Mouse (Mus musculus) neural tube, embryonic 10.5 days (tissue): ENCODE measurements at regions not wholly inside any gene's neighbourhood (a gene's known extent, or its start where the extent isn't known, plus 50 kb on each side); places are given as distances from the start of the nearest gene placed in this dataset.
A peak's percentile ranks its signal among the peaks of the same experiment; 100 is the strongest.

Source experiments
- DNase-seq: peaks from one replicate; pipeline ENCODE4 v3.0.0-alpha.2; 2017; ENCODE audit warnings: low spot score; ENCODE audit errors: extremely low spot score

DNA sequence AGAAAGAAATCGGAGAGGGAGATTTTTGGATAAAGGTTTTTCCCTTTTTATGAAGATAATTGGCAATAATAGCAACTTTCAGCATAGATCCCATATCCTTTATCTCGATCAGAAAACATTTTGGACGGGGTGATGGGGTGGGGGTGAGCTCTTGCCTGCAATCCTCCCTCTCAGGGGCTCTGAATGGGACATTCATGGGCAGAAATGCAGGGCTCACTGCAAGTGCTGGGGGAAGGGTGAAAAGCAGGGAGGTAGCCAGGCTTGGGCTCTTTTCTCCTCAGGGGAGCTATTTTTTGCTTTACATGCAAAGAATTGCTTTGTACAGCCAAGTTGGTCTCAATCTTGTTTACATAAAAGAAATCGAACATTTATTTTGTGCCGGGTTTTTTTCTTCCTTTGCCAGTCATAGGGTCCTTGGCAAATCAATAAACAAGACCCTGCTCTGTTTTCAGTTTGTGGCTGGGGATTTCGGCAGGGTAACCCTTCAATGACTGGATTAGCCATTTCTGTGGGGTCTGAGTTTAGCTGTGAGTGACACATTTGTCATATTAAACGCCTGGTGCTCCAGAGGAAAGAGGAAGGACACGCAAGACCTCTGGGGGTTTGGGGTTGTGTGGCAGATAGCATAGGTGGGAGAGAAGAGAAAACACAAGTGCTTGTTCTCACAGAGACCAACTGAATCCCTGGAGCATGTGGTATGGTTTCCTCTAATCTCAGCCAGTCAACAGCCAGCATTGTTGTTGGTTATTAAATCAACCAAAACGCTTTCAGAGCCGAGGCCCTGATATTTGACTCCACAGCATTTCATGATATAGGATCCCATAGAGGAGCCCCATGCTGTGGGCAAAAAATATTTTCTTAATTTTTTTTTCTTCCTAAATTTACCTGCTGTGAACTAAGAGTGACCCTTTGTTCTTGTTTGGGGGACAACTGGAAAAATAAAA is 96.8 kb upstream of the Bmper start:
- peak; percentile 9 for DNase-seq

DNA sequence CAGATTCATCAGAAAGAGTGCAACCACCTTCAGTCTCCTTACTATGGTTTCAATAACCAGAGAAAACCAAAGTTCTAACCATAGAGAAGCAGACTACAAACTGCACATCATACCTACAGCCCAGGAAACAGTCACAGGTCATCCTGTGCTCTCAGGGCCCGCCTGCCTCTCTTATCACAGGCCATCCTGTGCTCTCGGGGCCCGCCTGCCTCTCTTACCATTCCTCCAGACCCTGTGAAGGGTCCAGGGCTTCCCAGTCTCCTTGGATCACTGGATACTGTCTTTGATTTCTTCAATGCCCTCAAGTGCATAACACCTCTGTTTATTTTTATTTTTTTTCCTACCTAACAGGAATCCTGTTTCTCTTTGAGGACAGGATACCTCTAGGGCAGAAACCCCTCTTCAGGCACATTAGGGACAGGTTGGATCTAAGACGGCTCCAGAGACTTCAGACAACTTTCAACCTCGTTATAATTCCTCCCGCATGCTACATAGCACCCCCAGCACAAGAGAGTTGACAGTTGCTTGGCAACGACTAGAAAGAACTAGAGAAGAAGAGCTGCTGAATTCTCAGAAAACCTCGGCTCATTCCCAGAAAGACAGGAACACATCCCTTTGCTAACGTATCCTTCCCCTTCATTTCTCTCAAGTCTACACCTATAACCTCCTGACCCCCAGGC is 95.4 kb upstream of the Bmper start:
- peak; percentile 6 for DNase-seq

DNA sequence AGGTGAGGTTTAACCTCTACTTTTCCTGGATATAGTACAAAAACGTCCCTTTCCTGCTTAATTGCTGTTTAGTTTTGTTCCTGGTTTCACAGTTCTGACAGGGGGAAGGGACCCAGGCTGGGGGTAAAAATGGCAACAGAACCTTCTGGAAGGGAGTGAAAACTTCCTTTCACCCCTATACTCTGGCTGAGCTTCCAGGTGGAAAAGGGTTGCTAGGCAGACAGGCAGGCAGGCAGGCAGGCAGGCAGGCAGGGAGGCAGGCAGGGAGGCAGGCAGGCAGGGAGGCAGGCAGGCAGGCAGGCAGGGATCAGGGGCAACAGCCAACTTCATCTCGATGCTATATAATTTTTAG is 94.9 kb upstream of the Bmper start:
- DNase-seq = no peak

DNA sequence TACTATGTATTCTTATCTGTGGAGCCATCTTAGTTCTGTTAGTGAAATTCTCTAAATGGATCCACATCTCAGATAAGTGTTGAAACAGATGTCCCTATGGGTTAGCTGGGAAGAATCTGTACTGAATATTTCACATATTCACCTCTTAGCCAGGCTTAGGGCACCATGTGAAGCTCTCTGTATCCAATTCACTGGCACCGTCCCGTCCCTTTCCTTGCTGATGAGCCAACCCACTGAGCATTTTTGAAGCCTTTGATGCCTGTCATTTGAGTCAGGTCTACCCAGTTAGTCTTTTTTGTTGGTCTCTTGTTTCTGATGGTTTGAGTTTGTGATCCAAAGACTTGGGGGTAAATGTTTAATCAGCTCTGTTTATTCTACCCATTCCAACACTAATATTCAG is 88.9 kb upstream of the Bmper start:
- no peak for DNase-seq

GRCm38 (mm10) chr9:23134421-23135118 is 88.3 kb upstream of the Bmper start:
- DNase-seq = no peak

GRCm38 (mm10) chr9:23136511-23136910 is 86.4 kb upstream of the Bmper start:
- no peak for DNase-seq

DNA sequence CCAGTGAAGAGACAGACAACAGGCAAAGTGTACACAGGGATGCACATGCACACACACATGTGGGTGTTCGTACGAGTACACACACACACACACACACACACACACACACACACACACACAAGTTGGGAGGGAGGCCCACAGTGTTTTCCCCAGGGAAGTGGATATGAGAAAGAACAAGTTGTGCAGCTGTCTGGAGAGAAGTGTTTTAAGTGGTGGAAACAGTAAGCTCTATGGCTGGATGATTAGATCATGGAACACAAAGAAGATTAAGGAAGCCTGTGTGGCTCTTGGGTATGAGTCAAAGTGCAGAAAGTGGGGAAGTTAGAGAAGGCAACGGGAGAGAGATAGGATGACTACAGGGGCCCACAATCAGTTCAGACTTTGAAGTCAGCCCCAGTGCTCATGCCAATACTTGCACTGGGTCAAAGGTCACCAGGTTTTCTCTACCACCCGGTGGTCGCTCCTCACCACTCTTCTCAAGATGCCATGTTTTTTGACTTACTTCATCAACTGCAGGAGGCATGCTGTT is 85.1 kb upstream of the Bmper start:
- DNase-seq = no peak

DNA sequence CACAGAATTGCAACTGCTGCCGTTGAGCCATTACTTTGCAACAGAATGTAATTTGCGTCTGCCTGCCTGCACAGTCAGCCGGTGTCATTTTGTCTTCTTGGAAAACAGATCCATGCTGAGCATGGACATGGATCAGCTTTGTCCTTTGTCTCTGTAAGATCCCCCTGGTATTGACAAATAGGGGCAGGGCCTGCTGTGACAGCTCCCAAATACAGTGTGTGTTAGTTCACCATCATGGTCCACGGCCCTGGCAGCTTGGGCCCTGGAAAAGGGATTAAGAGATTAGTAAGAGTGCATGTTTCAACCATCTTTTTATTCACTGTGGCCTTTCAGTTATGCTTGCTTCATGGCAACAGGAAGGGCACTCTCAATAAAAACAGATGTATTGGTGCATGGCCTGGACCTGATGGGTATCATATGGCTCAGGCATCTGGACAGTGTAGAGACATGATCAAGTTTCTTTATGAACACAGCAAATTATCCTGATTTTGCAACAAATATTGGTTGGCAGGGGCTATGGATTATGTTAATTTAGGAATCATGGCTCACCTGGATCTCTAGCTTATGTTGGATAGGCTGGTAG is 83.2 kb upstream of the Bmper start:
- no peak for DNase-seq

DNA sequence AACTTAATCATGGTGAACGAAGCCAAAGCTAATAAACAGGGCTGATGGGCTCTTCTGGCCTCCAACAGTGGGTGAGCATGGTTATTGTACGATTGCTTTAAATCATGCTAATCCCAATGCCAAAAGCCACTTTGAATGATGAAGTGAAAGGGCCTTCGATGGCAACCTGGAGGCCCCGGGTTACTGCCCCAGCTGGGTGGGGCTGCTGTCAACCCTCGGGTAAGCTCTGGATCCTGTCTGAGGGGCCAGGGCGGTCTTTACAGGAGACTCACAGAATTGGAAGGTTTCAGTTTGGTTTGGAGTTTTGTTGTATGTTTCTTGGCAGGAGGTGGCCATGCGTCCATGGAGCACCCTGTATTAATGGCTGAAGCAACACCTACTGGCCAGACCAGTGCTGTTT is 78.6 kb upstream of the Bmper start:
- no peak for DNase-seq

DNA sequence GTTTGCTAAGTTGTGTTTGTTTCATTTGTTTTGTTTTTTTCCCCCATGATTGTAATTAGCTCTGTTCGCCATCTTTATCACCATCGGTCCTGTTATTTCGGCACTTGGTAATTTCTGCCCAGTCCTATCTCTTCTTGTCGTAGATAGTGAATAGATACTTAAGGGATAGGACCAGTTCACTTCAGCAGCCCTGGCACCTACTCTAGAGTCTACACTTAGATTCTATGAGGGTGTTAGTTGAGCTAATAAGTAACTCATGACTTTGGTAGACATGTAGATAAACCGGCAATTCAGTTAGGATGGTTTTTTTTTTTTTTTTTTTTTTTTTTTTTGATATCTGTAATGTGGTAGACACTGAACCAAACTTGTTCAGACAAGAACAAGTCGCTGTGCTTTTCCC is 72.5 kb upstream of the Bmper start:
- no peak for DNase-seq

- no peak for DNase-seq
Measured at GRCm38 (mm10) chr9:23150874-23151273, 72.0 kb upstream of the Bmper start.

- no peak for DNase-seq
Measured at GRCm38 (mm10) chr9:23151953-23152490, 70.9 kb upstream of the Bmper start.

- DNase-seq = no peak
Measured at GRCm38 (mm10) chr9:23156820-23157570, 65.9 kb upstream of the Bmper start.

DNA sequence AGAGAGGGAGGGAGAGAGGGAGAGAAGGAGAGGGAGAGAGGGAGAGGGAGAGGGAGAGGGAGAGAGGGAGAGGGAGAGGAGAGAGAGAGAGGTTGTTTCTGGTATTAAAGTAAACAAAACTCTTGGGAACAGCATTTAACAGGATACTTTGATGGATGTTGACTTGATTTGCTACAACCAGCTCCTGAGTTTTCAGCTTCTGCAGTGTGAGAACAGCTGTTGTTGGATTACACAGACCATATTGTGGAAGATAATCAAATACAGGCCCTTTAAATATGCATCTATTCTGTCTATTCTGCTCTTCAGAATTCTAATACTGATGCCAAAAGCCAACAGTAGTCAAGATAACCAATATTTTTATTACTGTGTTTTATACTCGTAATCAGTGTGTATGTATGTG is 64.4 kb upstream of the Bmper start:
- no peak for DNase-seq

DNA sequence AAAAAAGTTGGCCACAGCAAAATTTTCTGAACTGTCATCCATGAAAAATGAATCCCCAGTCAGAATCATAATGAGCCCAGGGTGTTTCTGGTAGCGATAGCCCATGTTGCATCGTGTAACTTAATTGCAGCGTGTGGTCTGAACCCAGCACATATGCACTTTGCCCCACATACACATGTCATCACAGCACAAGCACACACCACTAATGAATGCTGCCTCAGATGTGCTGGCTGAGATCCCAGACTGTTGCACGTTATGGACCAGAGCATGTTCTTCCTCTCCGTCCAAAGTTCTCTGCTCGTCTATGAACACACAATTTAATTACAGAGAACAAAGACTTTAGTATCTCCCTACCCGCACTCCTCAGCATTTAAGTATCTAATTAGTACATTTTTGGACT is 61.5 kb upstream of the Bmper start:
- no peak for DNase-seq

- DNase-seq = no peak
Measured at GRCm38 (mm10) chr9:23167056-23167591, 55.8 kb upstream of the Bmper start.

DNA sequence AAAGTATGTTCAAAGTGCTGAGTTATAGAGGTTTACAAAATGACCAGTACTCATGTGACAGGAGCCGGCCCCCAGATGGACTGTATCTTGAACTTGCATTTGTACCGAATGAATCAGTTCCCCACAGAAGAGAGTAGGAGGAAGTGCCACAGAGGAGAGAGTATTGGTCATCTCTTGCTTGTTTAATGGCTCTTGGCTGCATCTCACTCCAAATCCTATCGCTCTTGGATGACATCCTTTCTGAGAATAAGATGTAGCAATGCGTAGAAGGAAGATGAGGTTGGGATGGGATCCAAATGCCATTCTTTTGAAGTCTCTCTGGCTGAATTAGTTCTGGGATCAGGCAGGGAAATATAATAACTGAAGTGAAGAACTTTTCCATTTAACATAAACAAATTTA is 55.2 kb upstream of the Bmper start:
- no peak for DNase-seq

GRCm38 (mm10) chr9:23168149-23168548 is 54.7 kb upstream of the Bmper start:
- DNase-seq = no peak

GRCm38 (mm10) chr9:23171361-23171760 is 51.5 kb upstream of the Bmper start:
- no peak for DNase-seq
